Mouse (Mus musculus) thymus, postnatal 0 days (tissue): Measurements from ENCODE around the gene Olfr1261. TPM values are rescaled to one million over a fixed set of nuclear protein-coding genes. Genes with fewer than 3 reads are reported as not detected.

ENCODE experiments used
- DNase-seq: peaks from one replicate; pipeline ENCODE4 v3.0.0-alpha.2; 2015; ENCODE audit warnings: low spot score
- polyA plus RNA-seq: library from polyadenylated mRNA; unstranded; fragments of >200 nt; fragmentation: Nextera tagmentation; extraction: Ambion mirVana; gene quantifications from 2 replicates; pipeline ENCODE4 v1.2.1, GENCODE M21; 2015

Gene Olfr1261
- not detected in 2 replicates for polyA plus RNA-seq

DNA sequence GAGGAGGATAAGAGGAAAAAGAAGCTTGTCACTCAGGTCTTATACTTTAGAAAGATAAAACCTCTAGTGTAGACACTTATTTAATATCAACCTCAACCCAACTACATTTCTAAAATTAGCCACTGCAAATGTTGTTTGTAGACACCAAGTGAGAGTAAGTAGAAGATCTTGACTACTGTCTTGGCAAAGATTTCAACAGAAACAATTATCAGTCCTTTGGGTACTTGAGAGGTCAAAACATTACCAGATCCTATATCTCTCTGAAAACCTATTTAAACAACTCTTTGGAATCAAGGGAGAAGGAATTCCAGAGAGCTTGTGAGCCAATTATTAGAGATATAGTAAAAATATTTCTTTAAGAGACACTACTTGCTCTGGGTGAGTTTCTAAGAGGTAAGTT lies at the start of gene Olfr1261:
Gene Olfr1261, plus strand, starts transcription at position 301 of the 400 bp plus-strand sequence.
- no peak for DNase-seq

DNA sequence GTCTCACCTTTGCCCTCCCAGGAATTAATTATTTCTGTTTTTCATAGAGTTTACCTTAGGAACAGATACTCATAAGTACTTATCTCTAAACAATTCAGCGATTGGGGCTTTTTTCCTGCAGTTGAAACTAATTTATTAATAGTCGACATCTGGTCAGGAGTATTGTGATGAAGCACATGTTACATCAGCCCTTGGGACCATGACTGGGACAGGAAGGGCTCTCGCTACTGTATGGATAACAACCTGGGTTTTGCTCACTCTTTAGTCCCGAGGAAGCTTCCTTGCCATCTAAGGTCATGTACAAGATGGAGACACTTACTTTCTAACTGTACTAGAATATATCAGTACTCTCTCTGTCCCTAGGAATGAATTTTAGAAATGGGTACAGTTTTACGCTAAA lies 42.5 kb upstream of the Olfr1261 start, which contains the start of gene Olfr1259:
Gene Olfr1259, minus strand, starts transcription at position 101 of the 400 bp plus-strand sequence.
- no peak for DNase-seq

GRCm38 (mm10) chr2:89974184-89974583 lies 16.8 kb upstream of the Olfr1261 start, which contains the start of gene Olfr1260:
Gene Olfr1260 (plus strand): TSS chr2:89974340.
- DNase-seq, result no peak

DNA sequence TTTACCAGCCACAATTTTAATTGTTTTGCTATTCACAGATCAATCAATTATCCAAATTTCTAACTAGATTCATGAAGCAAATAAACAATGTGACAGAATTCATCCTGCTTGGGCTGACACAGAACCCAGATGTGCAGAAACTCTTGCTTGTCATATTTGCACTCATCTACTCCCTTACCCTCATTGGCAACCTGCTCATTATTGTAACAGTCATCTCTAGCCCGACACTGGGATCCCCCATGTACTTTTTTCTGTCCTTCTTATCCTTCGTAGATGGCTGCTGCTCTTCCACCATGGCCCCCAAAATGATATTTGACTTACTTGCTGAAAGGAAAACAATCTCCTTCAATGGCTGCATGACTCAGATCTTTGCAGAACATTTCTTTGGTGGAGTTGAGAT lies 13.3 kb upstream of the Olfr1261 start:
- DNase-seq, result no peak

GRCm38 (mm10) chr2:89999845-90000244 lies 8.8 kb downstream of the Olfr1261 start, which contains the start of gene Olfr1262:
Gene Olfr1262 (plus strand): TSS chr2:90000145.
- DNase-seq, result no peak

DNA sequence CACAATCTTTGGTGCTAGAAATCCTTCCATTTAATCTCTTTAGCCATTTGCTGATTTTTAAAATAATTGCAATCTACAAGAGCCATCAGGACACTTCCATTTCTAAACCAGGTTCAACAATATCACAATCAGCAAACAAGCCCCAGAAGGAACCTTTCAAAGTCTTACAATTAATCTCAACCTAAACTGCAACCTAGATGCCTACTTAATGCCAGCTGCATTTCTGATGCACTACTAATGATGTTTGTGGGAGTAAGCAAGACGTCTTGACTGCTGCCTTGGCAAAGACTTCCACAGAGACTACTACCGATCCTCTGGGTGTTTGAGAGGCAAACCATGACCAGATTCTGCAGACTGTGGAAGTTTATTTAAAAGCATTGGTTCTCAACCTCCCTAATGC lies 20.8 kb downstream of the Olfr1261 start, which contains the start of gene Olfr1263:
Gene Olfr1263, plus strand, starts transcription at position 301 of the 400 bp plus-strand sequence.
- no peak for DNase-seq

GRCm38 (mm10) chr2:90025477-90025876 lies 34.5 kb downstream of the Olfr1261 start, which contains the start of gene Olfr1264:
Gene Olfr1264 (minus strand): TSS chr2:90025577.
- no peak for DNase-seq

GRCm38 (mm10) chr2:90035037-90035436 lies 44.0 kb downstream of the Olfr1261 start, which contains the start of gene Olfr1265:
Gene Olfr1265 (plus strand): TSS chr2:90035337.
- no peak for DNase-seq

Other genes starting within 250 kb of the Olfr1261 start
- gene Olfr1253, start 234.1 kb upstream of the Olfr1261 start, polyA plus RNA-seq, result not detected in 2 replicates
- not detected in 2 replicates for gene Olfr1254, start 197.6 kb upstream of the Olfr1261 start, polyA plus RNA-seq
- not detected in 2 replicates for gene Olfr1255, start 179.2 kb upstream of the Olfr1261 start, polyA plus RNA-seq
- not detected in 2 replicates for gene Olfr1256, start 149.7 kb upstream of the Olfr1261 start, polyA plus RNA-seq
- gene Olfr48, start 143.0 kb upstream of the Olfr1261 start, polyA plus RNA-seq, result not detected in 2 replicates
- gene Olfr1257, start 112.8 kb upstream of the Olfr1261 start, polyA plus RNA-seq, result not detected in 2 replicates
- gene Olfr1258, start 63.9 kb upstream of the Olfr1261 start, polyA plus RNA-seq, result not detected in 2 replicates
- gene Olfr1259, start 42.6 kb upstream of the Olfr1261 start, polyA plus RNA-seq, result not detected in 2 replicates
- not detected in 2 replicates for gene Olfr1260, start 16.9 kb upstream of the Olfr1261 start, polyA plus RNA-seq
- not detected in 2 replicates for gene Olfr1262, start 8.9 kb downstream of the Olfr1261 start, polyA plus RNA-seq
- gene Olfr1263, start 20.9 kb downstream of the Olfr1261 start, polyA plus RNA-seq, result not detected in 2 replicates
- not detected in 2 replicates for gene Olfr1264, start 34.4 kb downstream of the Olfr1261 start, polyA plus RNA-seq
- gene Olfr1265, start 44.1 kb downstream of the Olfr1261 start, polyA plus RNA-seq, result not detected in 2 replicates
- not detected in 2 replicates for gene Olfr140, start 72.4 kb downstream of the Olfr1261 start, polyA plus RNA-seq
- not detected in 2 replicates for gene Olfr1269, start 130.2 kb downstream of the Olfr1261 start, polyA plus RNA-seq
- gene Olfr32, start 151.1 kb downstream of the Olfr1261 start, polyA plus RNA-seq, result not detected in 2 replicates
- gene Olfr1270, start 161.9 kb downstream of the Olfr1261 start, polyA plus RNA-seq, result not detected in 2 replicates
- gene Olfr1506, start 233.3 kb downstream of the Olfr1261 start, polyA plus RNA-seq, result not detected in 2 replicates